Mouse (Mus musculus): ENCODE data around the gene Notch1. TPM values are rescaled to one million over a fixed set of nuclear protein-coding genes. Genes with fewer than 3 reads are reported as not detected.

The Notch1 gene
- polyA plus RNA-seq, 1 experiment, result 108 TPM

- peak; percentile 86 for DNase-seq
- Histone ChIP-seq H3K4me1 (ENCODE audit: control insufficient read depth, insufficient read depth, low read length) (peaks cover 41% of the 10 kb centered on the region), H3K4me3 (replicated peaks; ENCODE audit: extremely low read depth, low read depth, low read length) (peak overlapping the region; percentile 88)
- WGBS, result 4% methylated on average over 59 of the region's 59 CpGs
- TF ChIP-seq POLR2A (IDR thresholded peaks at IDR 0.05; ENCODE audit: borderline replicate concordance, extremely low read depth, low read depth, low read length) (peak; percentile 78), CTCF (IDR thresholded peaks at IDR 0.05; ENCODE audit: insufficient read depth, low read length) (no peak)
Measured at GRCm38 (mm10) chr2:26503661-26504575, 12.5 kb downstream of the Notch1 start.

DNA sequence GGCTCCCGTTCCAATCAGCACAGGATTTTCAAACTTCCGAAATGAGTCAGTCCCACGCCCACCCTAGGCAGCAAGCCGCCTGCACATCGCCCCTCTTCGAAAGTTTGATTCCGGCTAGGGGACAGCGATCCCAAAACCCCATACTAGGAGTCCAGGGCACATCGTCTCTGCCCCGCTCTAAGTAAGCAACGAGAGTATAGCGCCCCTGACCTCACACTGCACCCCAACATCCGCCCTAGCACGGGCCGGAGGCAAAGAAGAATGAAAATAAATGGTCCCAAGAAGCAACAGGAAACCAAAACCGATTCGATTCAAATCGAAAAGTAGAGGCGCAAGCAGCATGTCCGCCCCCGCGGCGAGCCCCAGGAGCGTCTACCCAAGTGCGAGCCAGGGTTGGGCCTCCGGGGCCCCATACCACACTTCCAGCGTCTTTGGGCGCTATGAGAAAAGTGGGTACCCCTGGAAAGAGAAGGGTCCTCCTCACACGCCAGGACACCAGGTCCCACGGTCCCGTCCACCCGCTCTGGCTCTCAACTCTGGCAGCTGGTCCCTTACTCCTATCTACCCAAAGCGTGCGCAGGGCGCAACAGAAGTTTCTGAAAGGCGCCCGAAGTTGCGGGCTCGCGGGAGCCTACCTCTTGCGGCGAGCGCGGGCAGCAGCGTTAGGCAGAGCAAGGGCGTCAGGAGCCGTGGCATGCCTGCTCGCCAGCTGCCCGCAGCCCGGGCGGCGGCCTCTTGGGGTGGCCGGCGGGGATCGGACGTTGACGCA, 13.4 kb downstream of the Notch1 start:
- TF ChIP-seq POLR2A (IDR thresholded peaks at IDR 0.05; ENCODE audit: borderline replicate concordance, extremely low read depth, low read depth, low read length), result peak; percentile 20; the same call in 1 of the 2 replicates
- no peak for TF ChIP-seq CTCF (IDR thresholded peaks at IDR 0.05; ENCODE audit: insufficient read depth, low read length)
- Histone ChIP-seq H3K4me1 (ENCODE audit: control insufficient read depth, insufficient read depth, low read length) (peaks cover 50% of the 10 kb centered on the region), H3K4me3 (replicated peaks; ENCODE audit: extremely low read depth, low read depth, low read length) (peak overlapping the region; percentile 88)
- WGBS, result under 1% methylated on average over 57 of the region's 57 CpGs
- no peak for DNase-seq

- Histone ChIP-seq H3K4me3 (replicated peaks; ENCODE audit: extremely low read depth, low read depth, low read length) (peak overlapping the region; percentile 88), H3K4me1 (ENCODE audit: control insufficient read depth, insufficient read depth, low read length) (peaks cover 52% of the 10 kb centered on the region)
- TF ChIP-seq POLR2A (IDR thresholded peaks at IDR 0.05; ENCODE audit: borderline replicate concordance, extremely low read depth, low read depth, low read length) (0 out of 2 replicates have a peak, but pooled peaks have one; percentile 14), CTCF (IDR thresholded peaks at IDR 0.05; ENCODE audit: insufficient read depth, low read length) (no peak)
- no peak for DNase-seq
- under 1% methylated on average over 33 of the region's 33 CpGs for whole genome bisulfite sequencing
Measured at GRCm38 (mm10) chr2:26502299-26502862, 14.1 kb downstream of the Notch1 start.

- Histone ChIP-seq H3K4me1 (ENCODE audit: control insufficient read depth, insufficient read depth, low read length) (peaks cover 57% of the 10 kb centered on the region), H3K4me3 (replicated peaks; ENCODE audit: extremely low read depth, low read depth, low read length) (peak overlapping the region; percentile 88)
- WGBS, result 9% methylated on average over 15 of the region's 15 CpGs
- no peak for DNase-seq
- TF ChIP-seq CTCF (IDR thresholded peaks at IDR 0.05; ENCODE audit: insufficient read depth, low read length) (no peak), POLR2A (IDR thresholded peaks at IDR 0.05; ENCODE audit: borderline replicate concordance, extremely low read depth, low read depth, low read length) (no peak)
Measured at GRCm38 (mm10) chr2:26501651-26502141, 14.8 kb downstream of the Notch1 start.

- WGBS, result 35% methylated on average over 14 of the region's 14 CpGs
- H3K4me1 ChIP-seq (ENCODE audit: control insufficient read depth, insufficient read depth, low read length), result peaks cover 67% of the 10 kb centered on the region
- peak overlapping the region; percentile 27 for H3K4me3 ChIP-seq (replicated peaks; ENCODE audit: extremely low read depth, low read depth, low read length)
- no peak for TF ChIP-seq POLR2A (IDR thresholded peaks at IDR 0.05; ENCODE audit: borderline replicate concordance, extremely low read depth, low read depth, low read length)
- no peak for TF ChIP-seq CTCF (IDR thresholded peaks at IDR 0.05; ENCODE audit: insufficient read depth, low read length)
- no peak for DNase-seq
Measured at GRCm38 (mm10) chr2:26500599-26501370, 15.7 kb downstream of the Notch1 start.

- Histone ChIP-seq H3K4me1 (ENCODE audit: control insufficient read depth, insufficient read depth, low read length) (peaks cover 70% of the 10 kb centered on the region), H3K4me3 (replicated peaks; ENCODE audit: extremely low read depth, low read depth, low read length) (no peak overlapping the region)
- TF ChIP-seq CTCF (IDR thresholded peaks at IDR 0.05; ENCODE audit: insufficient read depth, low read length) (no peak), POLR2A (IDR thresholded peaks at IDR 0.05; ENCODE audit: borderline replicate concordance, extremely low read depth, low read depth, low read length) (no peak)
- 41% methylated on average over 4 of the region's 4 CpGs for WGBS
- DNase-seq, result peak; percentile 23
Measured at GRCm38 (mm10) chr2:26500027-26500598, 16.4 kb downstream of the Notch1 start.

DNA sequence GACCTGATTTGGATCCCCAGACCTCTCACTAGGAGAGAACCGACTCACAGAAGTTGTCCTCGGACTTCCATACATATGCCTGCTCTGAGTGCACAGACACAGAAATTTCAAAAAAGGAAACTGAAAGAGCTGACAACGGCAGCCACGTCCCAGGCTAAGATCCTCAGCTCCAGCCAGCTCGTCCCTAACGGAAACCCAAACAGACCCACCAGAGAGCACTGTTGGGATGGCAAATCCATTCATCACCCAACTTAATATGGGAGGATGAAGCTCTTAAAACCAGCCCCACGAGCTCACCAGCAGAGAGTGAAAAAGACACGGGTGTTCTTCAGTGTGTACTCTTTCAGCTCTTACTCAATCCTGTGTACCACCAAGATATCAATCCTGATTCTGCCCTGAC, 17.8 kb downstream of the Notch1 start:
- 27% methylated on average over 8 of the region's 8 CpGs for WGBS
- no peak for DNase-seq
- TF ChIP-seq CTCF (IDR thresholded peaks at IDR 0.05; ENCODE audit: insufficient read depth, low read length), result no peak
- no peak for TF ChIP-seq POLR2A (IDR thresholded peaks at IDR 0.05; ENCODE audit: borderline replicate concordance, extremely low read depth, low read depth, low read length)
- peaks cover 76% of the 10 kb centered on the region for H3K4me1 ChIP-seq (ENCODE audit: control insufficient read depth, insufficient read depth, low read length)
- no peak overlapping the region for H3K4me3 ChIP-seq (replicated peaks; ENCODE audit: extremely low read depth, low read depth, low read length)

- 24% methylated on average over 11 of the region's 11 CpGs for WGBS
- Histone ChIP-seq H3K4me3 (replicated peaks; ENCODE audit: extremely low read depth, low read depth, low read length) (peak overlapping the region; percentile 22), H3K4me1 (ENCODE audit: control insufficient read depth, insufficient read depth, low read length) (peaks cover 83% of the 10 kb centered on the region)
- no peak for TF ChIP-seq CTCF (IDR thresholded peaks at IDR 0.05; ENCODE audit: insufficient read depth, low read length)
- 0 out of 2 replicates have a peak, but pooled peaks have one; percentile 4 for TF ChIP-seq POLR2A (IDR thresholded peaks at IDR 0.05; ENCODE audit: borderline replicate concordance, extremely low read depth, low read depth, low read length)
- no peak for DNase-seq
Measured at GRCm38 (mm10) chr2:26497861-26498533, 18.5 kb downstream of the Notch1 start.
